Mouse (Mus musculus): ENCODE measurements at regions not wholly inside any gene's neighbourhood (a gene's known extent, or its start where the extent isn't known, plus 50 kb on each side); places are given as distances from the start of the nearest gene placed in this dataset.

- DNase-seq, result no peak
These were observed 114.5 kb downstream of the Dhx35 start for GRCm38 (mm10) chr2:158909086-158909485.

- DNase-seq, result no peak
These were observed 115.7 kb downstream of the Dhx35 start for GRCm38 (mm10) chr2:158910325-158910724.

- no peak for DNase-seq
These were observed 116.6 kb downstream of the Dhx35 start for GRCm38 (mm10) chr2:158911191-158911590.

GRCm38 (mm10) chr2:158912631-158913258, 118.1 kb downstream of the Dhx35 start:
- peak; percentile 47 for DNase-seq

GRCm38 (mm10) chr2:158917398-158917797, 122.8 kb downstream of the Dhx35 start:
- DNase-seq, result no peak

- no peak for DNase-seq
These were observed 123.7 kb downstream of the Dhx35 start for GRCm38 (mm10) chr2:158918312-158918711.

GRCm38 (mm10) chr2:158921342-158922255, 127.0 kb downstream of the Dhx35 start:
- no peak for DNase-seq

- no peak for DNase-seq
These were observed 128.2 kb downstream of the Dhx35 start for GRCm38 (mm10) chr2:158922766-158923165.

- DNase-seq, result no peak
These were observed 134.9 kb downstream of the Dhx35 start for GRCm38 (mm10) chr2:158929507-158929906.

- DNase-seq, result no peak
These were observed 143.4 kb downstream of the Dhx35 start for GRCm38 (mm10) chr2:158937948-158938565.

GRCm38 (mm10) chr2:158949418-158949817, 154.8 kb downstream of the Dhx35 start:
- no peak for DNase-seq

- DNase-seq, result no peak
These were observed 156.5 kb downstream of the Dhx35 start for GRCm38 (mm10) chr2:158951061-158951460.

GRCm38 (mm10) chr2:158956888-158957287, 162.3 kb downstream of the Dhx35 start:
- DNase-seq, result no peak

- DNase-seq, result peak; percentile 30
These were observed 170.5 kb downstream of the Dhx35 start for GRCm38 (mm10) chr2:158965003-158965665.

- no peak for DNase-seq
These were observed 177.6 kb downstream of the Dhx35 start for GRCm38 (mm10) chr2:158972178-158972577.

- DNase-seq, result peak; percentile 19
These were observed 191.0 kb downstream of the Dhx35 start for GRCm38 (mm10) chr2:158985529-158986148.

GRCm38 (mm10) chr2:159002481-159003186, 208.0 kb downstream of the Dhx35 start:
- DNase-seq, result no peak

GRCm38 (mm10) chr2:159003187-159003497, 208.5 kb downstream of the Dhx35 start:
- no peak for DNase-seq

- no peak for DNase-seq
These were observed 209.8 kb downstream of the Dhx35 start for GRCm38 (mm10) chr2:159004417-159004816.

- DNase-seq, result no peak
These were observed 218.1 kb downstream of the Dhx35 start for GRCm38 (mm10) chr2:159012725-159013124.

GRCm38 (mm10) chr2:159014553-159014952, 219.9 kb downstream of the Dhx35 start:
- DNase-seq, result no peak

GRCm38 (mm10) chr2:159019921-159020534, 225.4 kb downstream of the Dhx35 start:
- DNase-seq, result no peak

Data from kidney, postnatal 14 days (tissue).